Mouse (Mus musculus) neural tube, embryonic 11.5 days (tissue): ENCODE data around the gene Ebf4. TPM values are rescaled to one million over a fixed set of nuclear protein-coding genes. Genes with fewer than 3 reads are reported as not detected.

Experiments used
- ATAC-seq: fragments of 200-750 bp; cut with Nextera tagmentation; 2 replicates; pipeline ENCODE4 v1.8.0; 2017; ENCODE audit warnings: moderate number of reproducible peaks, mild to moderate bottlenecking, moderate TSS enrichment, moderate library complexity; ENCODE audit not compliant: insufficient read depth, low FRiP score, low TSS enrichment
- DNase-seq: peaks from one replicate; pipeline ENCODE4 v3.0.0-alpha.2; 2015; ENCODE audit warnings: low spot score
- H3K27ac ChIP-seq: fragments of 300-500 bp; sonication (generic); 2 replicates; pipeline ENCODE4 v1.5.1; 2014; ENCODE audit warnings: low read depth, mild to moderate bottlenecking, low read length
- H3K27me3 ChIP-seq: fragments of 300-500 bp; sonication (generic); 2 replicates; pipeline ENCODE4 v1.6.1; 2014; ENCODE audit warnings: mild to moderate bottlenecking, low read length, mixed read lengths; ENCODE audit not compliant: control insufficient read depth, insufficient read depth
- H3K36me3 ChIP-seq: fragments of 300-500 bp; sonication (generic); 2 replicates; pipeline ENCODE4 v1.6.1; 2014; ENCODE audit warnings: mild to moderate bottlenecking, low read length, moderate library complexity, mixed read lengths; ENCODE audit not compliant: control insufficient read depth, insufficient read depth
- H3K4me1 ChIP-seq: fragments of 300-500 bp; sonication (generic); 2 replicates; pipeline ENCODE4 v1.6.1; 2014; ENCODE audit warnings: low read length, mixed read lengths; ENCODE audit not compliant: control insufficient read depth, insufficient read depth
- H3K4me2 ChIP-seq: fragments of 300-500 bp; sonication (generic); 2 replicates; pipeline ENCODE4 v1.6.1; 2014; ENCODE audit warnings: low read depth, mild to moderate bottlenecking, moderate library complexity
- H3K4me3 ChIP-seq: fragments of 300-500 bp; sonication (generic); 2 replicates; pipeline ENCODE4 v1.5.1; 2014; ENCODE audit warnings: low read depth, low read length
- H3K9ac ChIP-seq: fragments of 300-500 bp; sonication (generic); 2 replicates; pipeline ENCODE4 v1.6.1; 2014; ENCODE audit warnings: mild to moderate bottlenecking, low read length
- H3K9me3 ChIP-seq: fragments of 300-500 bp; sonication (generic); 2 replicates; pipeline ENCODE4 v1.6.1; 2016; ENCODE audit warnings: low read length; ENCODE audit not compliant: control insufficient read depth
- WGBS: fragments of 180-500 bp; shearing (Covaris S2); extraction: QIAGEN DNeasy Blood & Tissue Kit; methylation state at CpG from one replicate; pipeline ENCODE4 v1.1.7; 2014; 5-methylcytosine and 5-hydroxymethylcytosine counted together
- polyA plus RNA-seq: library from polyadenylated mRNA; unstranded; fragments of >200 nt; fragmentation: Nextera tagmentation; extraction: Ambion mirVana; gene quantifications from 2 replicates; pipeline ENCODE4 v1.2.1, GENCODE M21; 2014

Gene Ebf4
- polyA plus RNA-seq, 1 experiment from 2014 or later: 2.0 TPM

DNA sequence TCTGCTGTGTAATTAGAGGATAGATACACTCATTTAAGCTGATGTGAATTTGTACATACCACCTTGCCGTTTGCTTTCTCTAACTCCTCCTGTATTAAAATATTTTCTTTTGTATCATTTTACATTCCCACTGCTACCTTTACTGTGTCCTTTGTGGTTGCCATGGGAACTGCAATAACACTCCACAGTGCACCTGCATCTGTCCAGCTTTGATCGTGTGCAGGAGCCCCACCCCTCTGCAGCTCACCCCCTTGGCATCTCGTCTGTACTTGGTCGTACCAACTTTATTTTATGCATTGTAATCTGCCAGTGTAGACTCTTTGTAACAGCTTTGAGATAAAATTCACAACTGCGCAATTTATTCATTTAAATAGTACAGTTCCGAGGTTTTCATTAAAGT is 88.9 kb downstream of the Ebf4 start:
- no peak overlapping the region for H3K4me3 ChIP-seq
- ATAC-seq (no peak), DNase-seq (no peak)
- no peak overlapping the region for H3K27ac ChIP-seq
- H3K9ac ChIP-seq: no peak overlapping the region
- no peaks in the 10 kb centered on the region for H3K4me1 ChIP-seq
- no peaks in the 10 kb centered on the region for H3K9me3 ChIP-seq
- no peaks in the 10 kb centered on the region for H3K36me3 ChIP-seq
- no peaks in the 10 kb centered on the region for H3K27me3 ChIP-seq
- WGBS: 80% methylated on average over 6 of the region's 6 CpGs
- no peak overlapping the region for H3K4me2 ChIP-seq

DNA sequence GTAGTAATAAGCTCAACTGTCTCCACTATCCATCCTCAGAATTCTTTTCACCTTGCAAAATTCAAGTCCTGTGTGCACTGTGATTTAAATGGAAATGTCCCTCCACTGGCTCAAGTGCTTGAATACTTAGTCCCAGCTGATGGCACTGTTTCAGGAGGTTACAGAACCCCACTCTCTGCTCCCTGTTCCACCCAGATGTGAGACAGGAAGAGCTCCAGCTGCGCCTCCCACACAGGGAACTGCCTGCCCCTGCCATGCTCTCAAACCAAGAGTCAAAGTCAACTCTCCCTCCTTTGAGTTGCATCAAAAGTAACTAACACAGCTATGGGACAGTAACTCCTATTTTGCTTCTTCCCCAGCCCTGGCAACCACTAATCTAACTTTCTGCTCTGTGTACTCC is 91.2 kb downstream of the Ebf4 start:
- ATAC-seq: no peak
- Histone ChIP-seq H3K27ac (no peak overlapping the region), H3K36me3 (peaks cover 2% of the 10 kb centered on the region; the same call in 1 of the 2 replicates), H3K4me3 (no peak overlapping the region), H3K4me1 (no peaks in the 10 kb centered on the region), H3K9ac (no peak overlapping the region), H3K9me3 (no peaks in the 10 kb centered on the region), H3K27me3 (no peaks in the 10 kb centered on the region), H3K4me2 (no peak overlapping the region)
- WGBS: 67% methylated on average over 1 of the region's 1 CpGs
- DNase-seq: no peak

DNA sequence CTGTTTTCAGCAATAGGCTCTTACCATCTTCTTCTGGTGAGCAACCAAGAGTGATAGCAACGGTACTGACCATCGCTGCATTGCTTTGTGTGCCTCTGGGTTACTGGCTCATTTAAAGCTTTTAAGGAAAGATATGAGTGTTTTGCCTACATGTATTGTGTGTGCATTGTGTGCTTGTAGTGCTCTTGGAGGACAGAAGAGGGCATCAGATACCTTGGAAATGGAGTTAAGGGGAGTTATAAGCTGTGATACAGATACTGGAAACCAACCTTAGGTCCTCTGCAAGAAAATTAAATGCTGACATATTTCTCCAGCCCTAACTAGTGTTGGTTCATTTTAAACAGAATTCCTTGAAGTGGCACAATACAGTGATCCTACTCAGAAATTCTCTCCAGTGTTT is 93.8 kb downstream of the Ebf4 start:
- Histone ChIP-seq H3K4me3 (no peak overlapping the region), H3K27me3 (no peaks in the 10 kb centered on the region), H3K9ac (no peak overlapping the region), H3K4me1 (no peaks in the 10 kb centered on the region), H3K36me3 (peaks cover 2% of the 10 kb centered on the region), H3K9me3 (no peaks in the 10 kb centered on the region), H3K27ac (no peak overlapping the region), H3K4me2 (no peak overlapping the region)
- DNase-seq (no peak), ATAC-seq (no peak)
- 78% methylated on average over 2 of the region's 2 CpGs for WGBS

DNA sequence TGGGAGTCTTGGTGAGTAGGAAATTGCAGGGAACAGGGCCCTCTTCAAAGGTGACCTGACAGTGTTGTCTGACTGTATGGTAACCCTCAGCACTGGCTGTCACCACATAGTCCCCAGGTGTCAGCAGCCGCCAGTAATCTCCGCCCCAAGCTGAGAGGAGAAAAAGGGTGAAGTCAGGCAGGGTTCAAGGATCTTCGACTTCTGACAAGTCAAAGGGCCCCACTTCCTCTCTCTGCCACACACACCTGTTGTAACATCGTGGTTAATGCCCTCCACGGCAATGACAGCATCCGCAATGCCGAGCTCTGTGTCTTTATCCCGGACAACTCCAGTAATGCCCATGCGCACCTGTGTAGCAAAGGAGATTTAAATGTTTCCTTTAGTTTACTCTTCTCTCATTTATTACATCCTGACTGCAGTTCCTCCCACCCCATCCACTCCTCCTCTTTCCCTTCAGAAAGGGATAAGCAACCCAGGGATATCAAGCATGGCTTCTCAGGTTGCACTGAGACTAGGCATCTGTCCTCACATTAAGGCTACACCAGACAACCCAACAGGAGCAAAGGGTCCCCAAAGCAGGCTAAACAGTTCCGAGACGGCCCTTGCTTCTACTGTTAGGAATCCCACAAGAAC is 96.1 kb downstream of the Ebf4 start:
- H3K9me3 ChIP-seq: no peaks in the 10 kb centered on the region
- 88% methylated on average over 11 of the region's 11 CpGs for WGBS
- no peak overlapping the region for H3K4me3 ChIP-seq
- no peaks in the 10 kb centered on the region for H3K4me1 ChIP-seq
- no peak overlapping the region for H3K9ac ChIP-seq
- no peaks in the 10 kb centered on the region for H3K27me3 ChIP-seq
- no peak overlapping the region for H3K4me2 ChIP-seq
- peaks cover 2% of the 10 kb centered on the region for H3K36me3 ChIP-seq
- DNase-seq: no peak
- H3K27ac ChIP-seq: no peak overlapping the region
- ATAC-seq: no peak

DNA sequence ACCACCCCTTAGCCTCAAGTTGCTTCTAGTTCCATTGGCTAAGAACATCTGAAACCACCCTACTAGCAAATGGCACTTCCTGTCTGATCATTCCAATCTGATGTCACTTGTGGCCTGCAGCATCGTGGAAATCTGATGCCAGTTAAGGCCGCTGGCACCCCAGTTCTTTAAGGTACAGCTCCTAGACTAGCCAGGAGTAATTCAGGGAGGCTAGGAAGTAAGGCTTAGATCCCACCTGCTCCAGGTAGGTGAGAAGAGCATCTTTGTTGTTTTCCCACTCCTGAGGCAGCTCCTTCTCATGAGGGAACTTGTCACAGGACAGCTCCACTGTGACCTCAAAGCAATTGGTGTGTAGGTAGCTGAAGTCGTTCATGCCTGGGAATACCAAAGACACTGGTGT is 97.9 kb downstream of the Ebf4 start:
- Histone ChIP-seq H3K9me3 (no peaks in the 10 kb centered on the region), H3K36me3 (peaks cover 2% of the 10 kb centered on the region), H3K4me2 (no peak overlapping the region), H3K4me1 (peaks cover 6% of the 10 kb centered on the region), H3K9ac (no peak overlapping the region), H3K27ac (no peak overlapping the region), H3K4me3 (no peak overlapping the region), H3K27me3 (no peaks in the 10 kb centered on the region)
- ATAC-seq: no peak
- 86% methylated on average over 3 of the region's 3 CpGs for WGBS
- no peak for DNase-seq

DNA sequence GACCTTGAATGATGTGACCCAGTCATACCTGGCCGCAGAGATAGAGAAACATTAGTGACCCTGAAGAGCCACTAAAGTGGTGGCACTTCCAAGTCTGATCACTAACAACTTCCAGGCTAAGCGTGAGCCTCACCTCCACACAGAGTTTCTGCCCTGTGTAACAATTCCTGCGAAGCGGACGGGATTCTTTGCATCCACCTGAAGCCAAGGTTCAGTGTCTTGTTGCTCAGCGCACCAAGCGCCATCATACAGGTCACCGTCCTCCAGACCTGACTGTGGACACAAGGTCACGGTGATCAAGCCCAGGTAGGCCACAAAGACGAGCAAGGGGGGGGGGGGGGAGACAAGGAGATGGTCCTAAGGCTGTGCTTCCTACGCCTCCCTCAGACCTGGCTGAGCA is 100.7 kb downstream of the Ebf4 start:
- no peak for DNase-seq
- no peak for ATAC-seq
- Histone ChIP-seq H3K4me2 (no peak overlapping the region), H3K27ac (no peak overlapping the region), H3K9me3 (no peaks in the 10 kb centered on the region), H3K27me3 (no peaks in the 10 kb centered on the region), H3K4me3 (no peak overlapping the region), H3K36me3 (peaks cover 2% of the 10 kb centered on the region), H3K9ac (no peak overlapping the region), H3K4me1 (peaks cover 7% of the 10 kb centered on the region)
- 93% methylated on average over 11 of the region's 11 CpGs for WGBS

DNA sequence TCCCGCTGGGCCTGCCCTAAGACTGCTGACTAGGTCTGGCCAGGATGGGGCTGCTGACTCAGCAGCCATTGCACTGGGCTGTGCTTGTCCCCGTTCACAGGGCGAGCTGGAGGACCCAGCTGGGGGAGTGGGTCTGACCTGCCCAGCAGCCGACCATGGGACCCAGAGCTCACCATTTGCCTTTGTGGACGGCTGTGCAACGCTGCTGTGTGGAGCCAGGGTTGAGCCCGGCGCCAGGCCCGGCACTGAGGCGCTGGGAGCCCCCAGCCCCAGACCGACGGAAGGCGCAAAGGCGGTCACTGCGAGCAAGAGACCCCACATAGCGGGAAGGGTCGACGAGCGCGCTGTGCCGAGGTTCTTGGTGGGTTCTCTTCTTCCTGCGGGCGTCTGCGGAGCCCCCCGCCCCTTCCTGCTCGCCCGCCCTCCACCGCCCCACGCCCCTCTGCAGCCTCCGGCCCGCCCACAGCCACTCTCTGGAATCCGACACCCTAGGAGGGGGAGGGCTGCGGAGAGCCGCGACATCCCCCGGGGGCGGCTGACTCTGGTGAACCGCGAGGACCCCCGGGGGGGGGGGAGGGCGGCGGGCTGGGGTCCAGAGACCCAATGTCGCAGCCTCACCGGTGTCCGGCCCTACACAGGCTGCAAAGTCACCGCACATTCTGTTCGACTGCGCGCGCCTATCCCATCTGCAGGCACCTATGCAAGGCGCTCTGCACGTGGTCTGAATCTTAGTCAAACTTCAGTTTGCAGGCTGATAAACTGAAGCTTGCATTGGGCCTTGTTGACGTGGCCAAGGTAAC is 102.4 kb downstream of the Ebf4 start, which contains the start of gene Cpxm1:
Gene Cpxm1, minus strand, starts transcription at position 389 of the 800 bp plus-strand sequence.
- DNase-seq (peak; percentile 75), ATAC-seq (peak; percentile 80)
- Histone ChIP-seq H3K27ac (no peak within 1 kb of the TSS), H3K36me3 (no peaks in the 10 kb centered on the region; the same call in 1 of the 2 replicates), H3K4me1 (peaks cover 7% of the 10 kb centered on the region), H3K27me3 (no peaks in the 10 kb centered on the region), H3K4me3 (peak within 1 kb of the TSS; percentile 42), H3K4me2 (peak within 1 kb of the TSS; percentile 59), H3K9me3 (no peaks in the 10 kb centered on the region), H3K9ac (peak within 1 kb of the TSS; percentile 68)
- WGBS: 1% methylated on average over 38 of the region's 53 CpGs

DNA sequence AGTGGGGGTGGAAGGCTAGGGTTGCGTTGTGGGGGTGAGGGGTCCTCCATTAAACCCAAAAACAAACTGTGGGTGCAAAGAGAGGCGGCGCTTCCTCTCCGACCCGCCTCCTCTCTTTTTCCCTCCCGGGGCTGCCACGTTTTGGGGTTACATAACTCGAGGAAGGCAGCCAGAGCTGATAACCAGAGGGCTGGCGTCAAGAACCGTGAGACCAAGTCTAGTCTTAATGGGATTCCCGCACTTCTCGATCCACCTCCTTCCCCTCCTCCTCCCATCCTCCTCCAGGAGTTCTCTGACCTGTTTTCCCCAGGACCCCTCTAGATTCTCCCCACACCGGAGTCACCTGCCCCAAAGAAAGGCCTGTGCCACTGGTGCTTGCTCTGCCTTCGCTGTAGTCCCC is 103.1 kb downstream of the Ebf4 start:
- Histone ChIP-seq H3K9ac (no peak overlapping the region; the same call in 1 of the 2 replicates), H3K27ac (no peak overlapping the region), H3K4me3 (peak overlapping the region; percentile 42; the same call in 1 of the 2 replicates), H3K4me1 (peaks cover 7% of the 10 kb centered on the region), H3K9me3 (no peaks in the 10 kb centered on the region), H3K4me2 (peak overlapping the region; percentile 59), H3K27me3 (no peaks in the 10 kb centered on the region), H3K36me3 (no peaks in the 10 kb centered on the region; the same call in 1 of the 2 replicates)
- ATAC-seq: no peak
- no peak for DNase-seq
- 12% methylated on average over 13 of the region's 14 CpGs for WGBS

DNA sequence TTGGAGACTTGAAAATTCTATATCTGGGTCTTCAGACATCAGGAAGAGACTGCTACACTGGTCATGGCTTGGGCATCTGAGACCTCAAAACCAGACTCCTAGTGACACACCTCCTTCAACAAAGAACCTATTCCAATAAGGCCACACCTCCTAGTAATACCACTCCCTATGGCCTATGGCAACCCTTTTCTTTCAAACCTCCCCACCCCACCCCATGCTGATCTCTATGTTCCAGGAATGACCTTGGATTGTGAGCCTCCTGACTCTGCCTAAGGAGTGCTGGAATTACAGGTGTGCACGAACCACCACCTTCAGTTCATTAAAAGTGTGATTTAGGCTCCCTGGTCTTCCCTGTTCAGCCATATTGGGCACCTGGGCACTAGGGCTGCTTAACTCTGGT is 105.1 kb downstream of the Ebf4 start:
- H3K9me3 ChIP-seq: no peaks in the 10 kb centered on the region
- ATAC-seq: no peak
- WGBS: 96% methylated on average over 1 of the region's 1 CpGs

More for the DNA sequence above, 105.1 kb downstream of the Ebf4 start:
- DNase-seq: no peak
- no peaks in the 10 kb centered on the region for H3K36me3 ChIP-seq
- H3K4me1 ChIP-seq: peaks cover 7% of the 10 kb centered on the region
- no peak overlapping the region for H3K4me2 ChIP-seq
- no peak overlapping the region for H3K9ac ChIP-seq
- H3K27me3 ChIP-seq: no peaks in the 10 kb centered on the region
- no peak overlapping the region for H3K4me3 ChIP-seq
- no peak overlapping the region for H3K27ac ChIP-seq
